Mouse (Mus musculus) CH12.LX (cell line): Measurements from ENCODE around the gene Rpl3. TPM values are rescaled to one million over a fixed set of nuclear protein-coding genes. Genes with fewer than 3 reads are reported as not detected.

Experiments used
- DNase-seq: peaks from one replicate; pipeline ENCODE4 v3.0.0-alpha.2; 2013; ENCODE audit errors: extremely low read depth
- H3K27ac ChIP-seq: 2 replicates; pipeline ENCODE4 v1.5.1; 2012; ENCODE audit warnings: low read depth, mild to moderate bottlenecking, control low read depth, moderate library complexity; ENCODE audit not compliant: insufficient read depth
- H3K27me3 ChIP-seq: replicated peaks from 2 replicates; pipeline ENCODE3; 2012; ENCODE audit warnings: inconsistent platforms
- H3K36me3 ChIP-seq, 2 experiments: replicated peaks in 1 of 2; 2 replicates each; pipeline versions ENCODE3 to v1.6.1; 2012; ENCODE audit warnings: inconsistent platforms in 1 of 2, low read length in 1 of 2, mild to moderate bottlenecking in 1 of 2, mixed read lengths in 1 of 2, moderate library complexity in 1 of 2; ENCODE audit not compliant: control insufficient read depth in 1 of 2, insufficient read depth in 1 of 2
- H3K4me1 ChIP-seq, 2 experiments: 2 replicates each; pipeline ENCODE4 v1.6.1; 2012; ENCODE audit warnings: inconsistent platforms in 1 of 2, moderate library complexity in 1 of 2; ENCODE audit not compliant: insufficient read depth in 2 of 2, control insufficient read depth in 1 of 2
- H3K4me2 ChIP-seq: 2 replicates; pipeline ENCODE4 v1.6.1; 2012; ENCODE audit warnings: low read depth, mild to moderate bottlenecking, control low read depth; ENCODE audit not compliant: poor library complexity, insufficient read depth, severe bottlenecking
- H3K4me3 ChIP-seq, 3 experiments: fragments of 150-350 bp in 1 of 3; sonication (generic) in 1 of 3; replicated peaks in 1 of 3; 2 replicates each; pipeline versions ENCODE3 to v1.5.1; 2011 to 2012; ENCODE audit warnings: low read depth in 2 of 3, low read length in 2 of 3, mild to moderate bottlenecking in 2 of 3, moderate library complexity in 2 of 3, control low read depth in 1 of 3, improper control_type of control experiment in 1 of 3, inconsistent platforms in 1 of 3, mixed read lengths in 1 of 3; ENCODE audit not compliant: poor library complexity in 1 of 3
- H3K79me2 ChIP-seq: replicated peaks from 2 replicates; pipeline ENCODE4 v1.6.1; 2012; ENCODE audit warnings: mild to moderate bottlenecking, moderate library complexity; ENCODE audit not compliant: control insufficient read depth, poor library complexity, insufficient read depth, severe bottlenecking; ENCODE audit errors: extremely low read depth
- H3K9ac ChIP-seq: 2 replicates; pipeline ENCODE4 v1.6.1; 2012; ENCODE audit warnings: low read depth, mild to moderate bottlenecking, control low read depth, moderate library complexity; ENCODE audit not compliant: insufficient read depth
- H3K9me3 ChIP-seq: replicated peaks from 2 replicates; pipeline ENCODE3; 2012; ENCODE audit warnings: low read length, inconsistent platforms, mixed read lengths
- BHLHE40 ChIP-seq: IDR thresholded peaks from 2 replicates; pipeline ENCODE4 v1.6.1; 2011; ENCODE audit warnings: mild to moderate bottlenecking, low read depth, low read length, improper control_type of control experiment
- CHD2 ChIP-seq: IDR thresholded peaks from 2 replicates; pipeline ENCODE4 v1.6.1; 2011; ENCODE audit warnings: low read length, improper control_type of control experiment
- E2F4 ChIP-seq: IDR thresholded peaks from 2 replicates; pipeline ENCODE4 v1.6.1; 2011; ENCODE audit warnings: low read depth, low read length, improper control_type of control experiment; ENCODE audit not compliant: insufficient replicate concordance
- ELF1 ChIP-seq: IDR thresholded peaks from 2 replicates; pipeline ENCODE4 v1.6.1; 2014; ENCODE audit warnings: low read depth, mild to moderate bottlenecking, inconsistent platforms, low read length, improper control_type of control experiment
- GABPA ChIP-seq: IDR thresholded peaks from 2 replicates; pipeline ENCODE4 v1.6.1; 2012; ENCODE audit warnings: low read depth, low read length, improper control_type of control experiment, inconsistent platforms; ENCODE audit not compliant: insufficient replicate concordance
- HCFC1 ChIP-seq: IDR thresholded peaks from 2 replicates; pipeline ENCODE4 v1.6.1; 2012; ENCODE audit warnings: low read depth, mild to moderate bottlenecking, inconsistent platforms, low read length, improper control_type of control experiment
- JUND ChIP-seq: conservative IDR thresholded peaks from 2 replicates; pipeline ENCODE4 v1.6.1; 2011; ENCODE audit warnings: low read depth, low read length, improper control_type of control experiment
- MAFK ChIP-seq: IDR thresholded peaks from 2 replicates; pipeline ENCODE4 v1.6.1; 2011; ENCODE audit warnings: low read length, improper control_type of control experiment; ENCODE audit not compliant: insufficient replicate concordance
- MAZ ChIP-seq: IDR thresholded peaks from 2 replicates; pipeline ENCODE4 v1.6.1; 2012; ENCODE audit warnings: low read depth, mild to moderate bottlenecking, inconsistent platforms, low read length, improper control_type of control experiment, moderate library complexity
- MEF2A ChIP-seq: IDR thresholded peaks from 2 replicates; pipeline ENCODE4 v1.6.1; 2014; ENCODE audit warnings: low read depth, mild to moderate bottlenecking, inconsistent platforms, low read length, improper control_type of control experiment, borderline replicate concordance
- MYC ChIP-seq: IDR thresholded peaks from 2 replicates; pipeline ENCODE4 v1.6.1; 2011; ENCODE audit warnings: low read depth, mild to moderate bottlenecking, improper control_type of control experiment, low read length
- NELFE ChIP-seq: IDR thresholded peaks from 2 replicates; pipeline ENCODE4 v1.6.1; 2011; ENCODE audit warnings: low read depth, low read length, improper control_type of control experiment
- POLR2AphosphoS2 ChIP-seq: IDR thresholded peaks from 2 replicates; pipeline ENCODE4 v1.6.1; 2011; ENCODE audit warnings: low read depth, low read length, improper control_type of control experiment
- RAD21 ChIP-seq: IDR thresholded peaks from 2 replicates; pipeline ENCODE4 v1.6.1; 2011; ENCODE audit warnings: low read depth, mild to moderate bottlenecking, low read length, improper control_type of control experiment, moderate library complexity
- RCOR1 ChIP-seq: conservative IDR thresholded peaks from 2 replicates; pipeline ENCODE4 v1.6.1; 2012; ENCODE audit warnings: low read depth, mild to moderate bottlenecking, inconsistent platforms, low read length, improper control_type of control experiment
- SMC3 ChIP-seq: IDR thresholded peaks from 2 replicates; pipeline ENCODE4 v1.6.1; 2011; ENCODE audit warnings: low read depth, low read length, improper control_type of control experiment
- TCF12 ChIP-seq: IDR thresholded peaks from 2 replicates; pipeline ENCODE4 v1.6.1; 2014; ENCODE audit warnings: low read depth, mild to moderate bottlenecking, inconsistent platforms, low read length, improper control_type of control experiment
- UBTF ChIP-seq: IDR thresholded peaks from 2 replicates; pipeline ENCODE4 v1.6.1; 2012; ENCODE audit warnings: low read depth, mild to moderate bottlenecking, inconsistent platforms, low read length, improper control_type of control experiment, moderate library complexity
- USF1 ChIP-seq: IDR thresholded peaks from 2 replicates; pipeline ENCODE4 v1.6.1; 2014; ENCODE audit warnings: low read depth, mild to moderate bottlenecking, inconsistent platforms, low read length, improper control_type of control experiment
- ZKSCAN1 ChIP-seq: IDR thresholded peaks from 2 replicates; pipeline ENCODE4 v1.6.1; 2012; ENCODE audit warnings: low read depth, inconsistent platforms, low read length, improper control_type of control experiment, borderline replicate concordance
- ZMIZ1 ChIP-seq: IDR thresholded peaks from 2 replicates; pipeline ENCODE4 v1.6.1; 2012; ENCODE audit warnings: low read depth, mild to moderate bottlenecking, inconsistent platforms, low read length, improper control_type of control experiment
- dilution Hi-C: fragments of 300-500 bp; cut with MboI; formaldehyde crosslinking; loops from 2 replicates; pipeline ENCODE4 v1.14.3; 2020; ENCODE audit warnings: low sequenced_read_pairs; ENCODE audit not compliant: extremely low pct_unique_long_range_greater_than_20kb, extremely low pct_ligation_motif_present
- in situ Hi-C: fragments of 300-500 bp; cut with MboI; formaldehyde crosslinking; loops from 3 replicates; pipeline ENCODE4 v1.14.3; 2019; ENCODE audit warnings: low sequenced_read_pairs, low pct_ligation_motif_present, low pct_unique_long_range_greater_than_20kb, mixed read lengths
- polyA plus RNA-seq: library from polyadenylated mRNA; unstranded; fragments of >175 nt; gene quantifications from 2 replicates; pipeline ENCODE4 v1.2.1, GENCODE M21; 2012; ENCODE audit warnings: low read depth; ENCODE audit not compliant: insufficient read length
- total RNA-seq, 2 experiments: library from RNA; depleted of rRNA; stranded (reverse); fragments of 300-350 nt in 1 of 2; fragments of >200 nt in 1 of 2; gene quantifications; 2 replicates each; pipeline ENCODE4 v1.2.3; 2012 to 2014

Rpl3 gene
- total and polyA plus RNA-seq, 3 experiments: 2,198 to 3,819 (median 2,592) TPM

DNA sequence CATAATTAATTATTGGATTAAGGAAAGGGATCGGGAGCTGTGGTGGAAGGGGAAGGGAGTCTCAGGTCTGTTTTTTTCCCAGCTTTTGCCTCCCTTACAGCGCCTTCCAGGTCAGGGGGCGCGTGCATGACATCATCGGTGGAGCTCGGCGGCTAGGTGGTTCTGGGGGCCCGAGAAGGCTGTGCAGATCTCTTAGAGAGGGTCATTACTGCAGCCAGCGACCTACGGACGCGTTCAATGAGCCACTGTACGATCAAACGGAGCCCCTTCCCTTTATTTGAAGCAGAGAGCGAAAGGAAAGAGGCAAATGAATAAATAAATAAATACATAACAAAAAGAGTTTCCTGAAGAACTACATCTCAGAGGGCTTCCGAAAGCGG lies 937 bp downstream of the Rpl3 start:
- in situ Hi-C loops: loop anchor here (10.0 kb wide), 2 partner anchors 134 to 346 kb away; partner anchors contain the start of gene Sun2
- DNase-seq: no peak
- no peaks in the 10 kb centered on the region for H3K36me3 ChIP-seq
- no peak for TF ChIP-seq USF1
- TF ChIP-seq ZKSCAN1: no peak
- TF ChIP-seq ZMIZ1: no peak
- no peak for TF ChIP-seq TCF12
- no peak for TF ChIP-seq POLR2AphosphoS2
- TF ChIP-seq NELFE: no peak
- no peak for TF ChIP-seq MYC
- no peak for TF ChIP-seq ELF1
- TF ChIP-seq MAZ: no peak
- no peak for TF ChIP-seq UBTF
- no peak for TF ChIP-seq E2F4
- no peak for TF ChIP-seq JUND
- dilution Hi-C loops: no loop called here
- H3K27ac ChIP-seq: no peak overlapping the region
- peaks cover 24% of the 10 kb centered on the region for H3K27me3 ChIP-seq
- H3K9me3 ChIP-seq: peaks cover 7% of the 10 kb centered on the region
- H3K79me2 ChIP-seq: no peaks in the 10 kb centered on the region
- H3K9ac ChIP-seq: peak overlapping the region; percentile 61
- peak overlapping the region; percentile 85 for H3K4me2 ChIP-seq
- peak overlapping the region; percentile 57 to 85 (median 69) for H3K4me3 ChIP-seq
- H3K4me1 ChIP-seq: peaks cover 0 to 10% of the 10 kb centered on the region in 2 experiments; a peak in 2 of 4 replicates

- no peak for DNase-seq
- H3K9ac ChIP-seq: no peak overlapping the region; the same call in 1 of the 2 replicates
- TF ChIP-seq MAZ (no peak), BHLHE40 (no peak), HCFC1 (no peak), RCOR1 (no peak), GABPA (no peak), CHD2 (no peak), NELFE (no peak), MEF2A (no peak), MYC (no peak), MAFK (no peak), SMC3 (no peak), RAD21 (no peak)
- no peak overlapping the region for H3K4me3 ChIP-seq
- H3K9me3 ChIP-seq: peaks cover 7% of the 10 kb centered on the region
- H3K4me1 ChIP-seq: peaks cover 0 to 7% of the 10 kb centered on the region in 2 experiments; a peak in 2 of 4 replicates
- H3K27me3 ChIP-seq: peaks cover 24% of the 10 kb centered on the region
- H3K4me2 ChIP-seq: no peak overlapping the region
- no peaks in the 10 kb centered on the region for H3K79me2 ChIP-seq
- in situ Hi-C loops: loop anchor here (10.0 kb wide), 2 partner anchors 135 to 345 kb away; partner anchors contain the start of gene Sun2
- H3K27ac ChIP-seq: no peak overlapping the region
- dilution Hi-C loops: no loop called here
- no peaks in the 10 kb centered on the region for H3K36me3 ChIP-seq
These were observed 1.5 kb downstream of the Rpl3 start for GRCm38 (mm10) chr15:80090155-80090554.
